Mouse (Mus musculus) embryonic facial prominence, embryonic 14.5 days (tissue): ENCODE data around the gene Nlrp6. TPM values are rescaled to one million over a fixed set of nuclear protein-coding genes. Genes with fewer than 3 reads are reported as not detected.
A peak's percentile ranks its signal among the peaks of the same experiment; 100 is the strongest.
"Not testable (repeated sequence)": the region's sequence is repeated elsewhere in the genome, so short reads cannot be mapped to it uniquely, and the experiment has no call there.

Experiments
- ATAC-seq: fragments of 200-750 bp; cut with Nextera tagmentation; 2 replicates; pipeline ENCODE4 v1.8.0; 2017; ENCODE audit warnings: low read depth, moderate number of reproducible peaks, moderate TSS enrichment
- DNase-seq: peaks from one replicate; pipeline ENCODE4 v3.0.0-alpha.2; 2015; ENCODE audit warnings: low spot score
- H3K27ac ChIP-seq: fragments of 300-500 bp; sonication (generic); replicated peaks from 2 replicates; pipeline ENCODE4 v1.5.1; 2014; ENCODE audit warnings: low read depth, mild to moderate bottlenecking, low read length, moderate library complexity
- H3K27me3 ChIP-seq: fragments of 300-500 bp; sonication (generic); replicated peaks from 2 replicates; pipeline ENCODE4 v1.6.1; 2014; ENCODE audit warnings: low read length; ENCODE audit not compliant: control insufficient read depth, insufficient read depth
- H3K36me3 ChIP-seq: fragments of 300-500 bp; sonication (generic); 2 replicates; pipeline ENCODE4 v1.6.1; 2014; ENCODE audit warnings: low read length, mixed read lengths; ENCODE audit not compliant: control insufficient read depth, insufficient read depth
- H3K4me1 ChIP-seq: fragments of 300-500 bp; sonication (generic); 2 replicates; pipeline ENCODE4 v1.6.1; 2014; ENCODE audit warnings: antibody characterized with exemption, low read length; ENCODE audit not compliant: control insufficient read depth, insufficient read depth
- H3K4me2 ChIP-seq: fragments of 300-500 bp; sonication (generic); 2 replicates; pipeline ENCODE4 v1.6.1; 2014; ENCODE audit warnings: low read depth, mild to moderate bottlenecking, low read length, moderate library complexity, mixed read lengths
- H3K4me3 ChIP-seq: fragments of 300-500 bp; sonication (generic); 2 replicates; pipeline ENCODE4 v1.5.1; 2014; ENCODE audit warnings: low read depth, mild to moderate bottlenecking, low read length
- H3K9ac ChIP-seq: fragments of 300-500 bp; sonication (generic); 2 replicates; pipeline ENCODE4 v1.6.1; 2014; ENCODE audit warnings: low read depth, mild to moderate bottlenecking, low read length, moderate library complexity, mixed read lengths
- H3K9me3 ChIP-seq: fragments of 300-500 bp; sonication (generic); 2 replicates; pipeline ENCODE4 v1.6.1; 2016; ENCODE audit warnings: low read length; ENCODE audit not compliant: control insufficient read depth
- WGBS: fragments of 180-500 bp; shearing (Covaris S2); extraction: QIAGEN DNeasy Blood & Tissue Kit; methylation state at CpG from one replicate; pipeline ENCODE4 v1.1.7; 2014; 5-methylcytosine and 5-hydroxymethylcytosine counted together
- polyA plus RNA-seq: library from polyadenylated mRNA; unstranded; fragments of >200 nt; fragmentation: Nextera tagmentation; extraction: Ambion mirVana; gene quantifications from 2 replicates; pipeline ENCODE4 v1.2.1, GENCODE M21; 2014

The Nlrp6 gene
- polyA plus RNA-seq, 1 experiment from 2014 or later: 0.19 TPM

- Histone ChIP-seq H3K9ac (peak within 1 kb of the TSS; percentile 9; the same call in 1 of the 2 replicates), H3K27ac (peak within 1 kb of the TSS; percentile 67), H3K4me3 (peak within 1 kb of the TSS; percentile 0; the same call in 1 of the 2 replicates), H3K4me2 (peak within 1 kb of the TSS; percentile 33; the same call in 1 of the 2 replicates), H3K27me3 (no peaks in the 10 kb centered on the region), H3K9me3 (no peaks in the 10 kb centered on the region), H3K36me3 (no peaks in the 10 kb centered on the region), H3K4me1 (peaks cover 15% of the 10 kb centered on the region)
- WGBS: 82% methylated on average over 4 of the region's 4 CpGs
- ATAC-seq: no peak
- no peak for DNase-seq
Measured at GRCm38 (mm10) chr7:140966921-140967320, 46.2 kb downstream of the Nlrp6 start, which contains the start of gene Ifitm1. Gene Ifitm1, plus strand, starts transcription at chr7:140967221.

- DNase-seq: peak; percentile 90
- Histone ChIP-seq H3K27ac (peak overlapping the region; percentile 67), H3K4me3 (peak overlapping the region; percentile 0; the same call in 1 of the 2 replicates), H3K4me2 (peak overlapping the region; percentile 33), H3K9ac (0 out of 2 replicates have a peak overlapping the region, but pooled peaks have one; percentile 9), H3K27me3 (no peaks in the 10 kb centered on the region), H3K36me3 (no peaks in the 10 kb centered on the region), H3K9me3 (no peaks in the 10 kb centered on the region), H3K4me1 (peaks cover 17% of the 10 kb centered on the region)
- peak; percentile 88; the same call in 1 of the 2 replicates for ATAC-seq
- WGBS: 10% methylated on average over 14 of the region's 14 CpGs
Measured at GRCm38 (mm10) chr7:140967862-140968591, 47.3 kb downstream of the Nlrp6 start.

- not testable (repeated sequence) for H3K9ac ChIP-seq, ATAC-seq, H3K4me3 ChIP-seq, H3K27me3 ChIP-seq, DNase-seq, H3K36me3 ChIP-seq, H3K27ac ChIP-seq, H3K9me3 ChIP-seq
- 31% methylated on average over 3 of the region's 3 CpGs for WGBS
- peak overlapping the region; percentile 33 for H3K4me2 ChIP-seq
- peaks cover 23% of the 10 kb centered on the region for H3K4me1 ChIP-seq
Measured at GRCm38 (mm10) chr7:140968710-140969109, 48.0 kb downstream of the Nlrp6 start.

- H3K9ac ChIP-seq: no peak overlapping the region
- peaks cover 36% of the 10 kb centered on the region for H3K4me1 ChIP-seq
- no peak overlapping the region for H3K4me2 ChIP-seq
- H3K9me3 ChIP-seq: no peaks in the 10 kb centered on the region
- no peak overlapping the region for H3K4me3 ChIP-seq
- H3K36me3 ChIP-seq: no peaks in the 10 kb centered on the region
- no peak for DNase-seq
- peak overlapping the region; percentile 86 for H3K27ac ChIP-seq
- no peak for ATAC-seq
- no peaks in the 10 kb centered on the region for H3K27me3 ChIP-seq
- 41% methylated on average over 7 of the region's 7 CpGs for WGBS
Measured at GRCm38 (mm10) chr7:140970931-140971330, 50.2 kb downstream of the Nlrp6 start.

GRCm38 (mm10) chr7:140971479-140972171, 50.9 kb downstream of the Nlrp6 start:
- no peak overlapping the region for H3K4me3 ChIP-seq
- H3K9me3 ChIP-seq: no peaks in the 10 kb centered on the region
- H3K4me2 ChIP-seq: no peak overlapping the region
- ATAC-seq (peak; percentile 13; the same call in 1 of the 2 replicates), DNase-seq (peak; percentile 79)
- WGBS: 57% methylated on average over 8 of the region's 8 CpGs
- no peaks in the 10 kb centered on the region for H3K27me3 ChIP-seq
- no peaks in the 10 kb centered on the region for H3K36me3 ChIP-seq
- H3K27ac ChIP-seq: peak overlapping the region; percentile 86
- H3K9ac ChIP-seq: no peak overlapping the region
- peaks cover 36% of the 10 kb centered on the region for H3K4me1 ChIP-seq

- H3K27me3 ChIP-seq: no peaks in the 10 kb centered on the region
- peak; percentile 80 for DNase-seq
- no peaks in the 10 kb centered on the region for H3K9me3 ChIP-seq
- no peak overlapping the region for H3K4me2 ChIP-seq
- 27% methylated on average over 14 of the region's 14 CpGs for WGBS
- H3K4me1 ChIP-seq: peaks cover 27% of the 10 kb centered on the region
- no peaks in the 10 kb centered on the region for H3K36me3 ChIP-seq
- no peak overlapping the region for H3K4me3 ChIP-seq
- H3K9ac ChIP-seq: no peak overlapping the region
- peak overlapping the region; percentile 53; the same call in 1 of the 2 replicates for H3K27ac ChIP-seq
- no peak for ATAC-seq
Measured at GRCm38 (mm10) chr7:140973396-140974165, 52.9 kb downstream of the Nlrp6 start.

- no peaks in the 10 kb centered on the region for H3K9me3 ChIP-seq
- ATAC-seq (no peak), DNase-seq (no peak)
- H3K27me3 ChIP-seq: no peaks in the 10 kb centered on the region
- H3K4me1 ChIP-seq: peaks cover 27% of the 10 kb centered on the region
- no peak overlapping the region for H3K9ac ChIP-seq
- no peaks in the 10 kb centered on the region for H3K36me3 ChIP-seq
- H3K27ac ChIP-seq: no peak overlapping the region
- WGBS: 23% methylated on average over 8 of the region's 9 CpGs
- H3K4me3 ChIP-seq: no peak overlapping the region
- H3K4me2 ChIP-seq: no peak overlapping the region
Measured at GRCm38 (mm10) chr7:140974940-140975339, 54.2 kb downstream of the Nlrp6 start.

GRCm38 (mm10) chr7:140975465-140975864, 54.8 kb downstream of the Nlrp6 start:
- Histone ChIP-seq H3K4me1 (peaks cover 27% of the 10 kb centered on the region), H3K4me3 (no peak overlapping the region), H3K9ac (no peak overlapping the region), H3K27ac (no peak overlapping the region), H3K9me3 (no peaks in the 10 kb centered on the region), H3K4me2 (no peak overlapping the region), H3K36me3 (no peaks in the 10 kb centered on the region), H3K27me3 (no peaks in the 10 kb centered on the region)
- DNase-seq: no peak
- no peak for ATAC-seq
- 43% methylated on average over 3 of the region's 3 CpGs for WGBS
